In the genomic region with DNA sequence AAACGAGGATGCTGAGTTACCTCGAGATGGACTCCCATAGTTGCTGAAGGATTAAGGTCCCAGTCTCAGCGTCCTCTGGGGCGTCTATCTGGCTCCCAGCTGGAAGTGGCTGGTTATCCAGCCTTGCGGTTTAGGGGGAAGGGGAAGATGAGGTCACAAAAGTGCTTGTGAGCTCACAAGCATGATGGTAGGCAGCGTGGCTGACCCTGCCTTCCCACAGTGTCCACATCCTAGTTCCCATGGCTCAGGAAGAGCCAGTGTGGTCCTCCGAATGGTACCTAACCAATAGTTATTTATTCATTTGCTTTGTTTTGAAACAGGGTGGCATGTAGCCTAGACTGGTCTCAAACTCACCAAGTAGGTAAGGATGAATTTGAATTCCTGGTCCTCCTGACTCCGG, we compare ENCODE assay signal across 22 mouse cellular contexts. TPM values are rescaled to one million over a fixed set of nuclear protein-coding genes. Genes with fewer than 3 reads are reported as not detected.
DNase-seq lines count a peak whose midpoint lies in the region; ATAC-seq and TF ChIP-seq lines count a peak whose summit lies in the region.
"Had no signal": no experiment of that assay in that cellular context is flagged by ENCODE, and none has a peak within 500 bp of the region (broad histone marks: within the 10 kb centered on the region; RNA-seq: fewer than 3 reads in every experiment).

A gene (minus strand): TSS at position 101 of the 400 bp plus-strand sequence.

- no peak for DNase-seq in hindbrain, embryonic 11.5 days (ENCODE audit: low spot score)
- DNase-seq in midbrain, embryonic 11.5 days (ENCODE audit: low spot score, missing footprints), result peak; percentile 65
- DNase-seq in midbrain, embryonic 14.5 days, result no peak
- no peak for DNase-seq in testis, postnatal 10 days (ENCODE audit: low spot score)
- DNase-seq: adrenal gland, adult 2 months; adrenal gland, adult 8-10 months; adrenal gland, postnatal 10 days; adrenal gland, postnatal 14 days; adrenal gland, postnatal 25 days; adrenal gland, postnatal 36 days; B cell, adult 2 months; cerebellum, adult 11 months; cerebellum, adult 11-12 months; cerebellum, adult 18-20 months had no signal

- H3K27me3 ChIP-seq in hindbrain, embryonic 13.5 days, result peaks cover 22% of the 10 kb centered on the region
- peaks cover 2% of the 10 kb centered on the region for H3K27me3 ChIP-seq in hindbrain, embryonic 11.5 days (ENCODE audit: control insufficient read depth, insufficient read depth, low read length)
- no peaks in the 10 kb centered on the region for H3K27me3 ChIP-seq in midbrain, embryonic 11.5 days (ENCODE audit: control insufficient read depth, insufficient read depth, low read length)
- H3K27me3 ChIP-seq in midbrain, embryonic 14.5 days (ENCODE audit: control insufficient read depth, insufficient read depth, low read length), result peaks cover 9% of the 10 kb centered on the region; the same call in 1 of the 2 replicates
- no peaks in the 10 kb centered on the region for H3K27me3 ChIP-seq in testis, adult 2 months (ENCODE audit: control insufficient read depth, insufficient read depth, low read length)
- H3K27me3 ChIP-seq: CH12.LX, Patski had no signal

- TF ChIP-seq CTCF in testis, adult 2 months (IDR thresholded peaks at IDR 0.05; ENCODE audit: control insufficient read depth, insufficient read depth, insufficient replicate concordance, low read depth, low read length), result no peak

- H3K9me3 ChIP-seq in hindbrain, embryonic 13.5 days, result no peaks in the 10 kb centered on the region
- H3K9me3 ChIP-seq in hindbrain, embryonic 11.5 days (ENCODE audit: control insufficient read depth, low read length), result no peaks in the 10 kb centered on the region
- H3K9me3 ChIP-seq in midbrain, embryonic 11.5 days (ENCODE audit: control insufficient read depth, low read length), result no peaks in the 10 kb centered on the region
- no peaks in the 10 kb centered on the region for H3K9me3 ChIP-seq in midbrain, embryonic 14.5 days (ENCODE audit: control insufficient read depth, low read length)

- H3K27ac ChIP-seq in hindbrain, embryonic 13.5 days, result no peak within 1 kb of the TSS
- no peak within 1 kb of the TSS for H3K27ac ChIP-seq in hindbrain, embryonic 11.5 days (ENCODE audit: low read depth, low read length)
- H3K27ac ChIP-seq in midbrain, embryonic 11.5 days (ENCODE audit: low read depth, low read length), result no peak within 1 kb of the TSS
- no peak within 1 kb of the TSS for H3K27ac ChIP-seq in midbrain, embryonic 14.5 days (replicated peaks; ENCODE audit: low read depth, low read length)
- H3K27ac ChIP-seq in testis, adult 2 months (ENCODE audit: control insufficient read depth, insufficient read depth, low read depth, low read length), result peak within 1 kb of the TSS; percentile 34; the same call in 1 of the 2 replicates

- TF ChIP-seq POLR2A in testis, adult 2 months (IDR thresholded peaks at IDR 0.05; ENCODE audit: control insufficient read depth, low read depth, low read length), result peak; percentile 72; the same call in 1 of the 2 replicates

- 0 out of 2 replicates have a peak within 1 kb of the TSS, but pooled peaks have one; percentile 29 for H3K9ac ChIP-seq in hindbrain, embryonic 13.5 days
- no peak within 1 kb of the TSS for H3K9ac ChIP-seq in hindbrain, embryonic 11.5 days (ENCODE audit: low read depth, low read length)
- no peak within 1 kb of the TSS for H3K9ac ChIP-seq in midbrain, embryonic 11.5 days (ENCODE audit: low read length)
- no peak within 1 kb of the TSS for H3K9ac ChIP-seq in midbrain, embryonic 14.5 days (replicated peaks; ENCODE audit: low read length)

- no peak for ATAC-seq in hindbrain, embryonic 13.5 days (ENCODE audit: low FRiP score)
- no peak for ATAC-seq in hindbrain, embryonic 11.5 days (ENCODE audit: low FRiP score)
- ATAC-seq in midbrain, embryonic 11.5 days (ENCODE audit: low FRiP score), result no peak
- ATAC-seq in midbrain, embryonic 14.5 days (ENCODE audit: low FRiP score, low TSS enrichment), result no peak
- ATAC-seq: activated CD4-positive, CD25-positive, alpha-beta regulatory T cell, adult 4 months; CD4-positive, CD25-positive, alpha-beta regulatory T cell, adult 4 months; Patski had no signal

- peaks cover 20% of the 10 kb centered on the region for H3K36me3 ChIP-seq in hindbrain, embryonic 13.5 days
- no peaks in the 10 kb centered on the region for H3K36me3 ChIP-seq in hindbrain, embryonic 11.5 days (ENCODE audit: control insufficient read depth, insufficient read depth, low read length)
- no peaks in the 10 kb centered on the region for H3K36me3 ChIP-seq in midbrain, embryonic 11.5 days (ENCODE audit: control insufficient read depth, insufficient read depth, low read length)
- peaks cover 18% of the 10 kb centered on the region for H3K36me3 ChIP-seq in midbrain, embryonic 14.5 days (ENCODE audit: control insufficient read depth, insufficient read depth, low read length)
- no peaks in the 10 kb centered on the region for H3K36me3 ChIP-seq in testis, adult 2 months (ENCODE audit: control insufficient read depth, insufficient read depth, low read length)
- H3K36me3 ChIP-seq: G1E had no signal

- no peak within 1 kb of the TSS for H3K4me2 ChIP-seq in hindbrain, embryonic 13.5 days
- no peak within 1 kb of the TSS for H3K4me2 ChIP-seq in hindbrain, embryonic 11.5 days (replicated peaks; ENCODE audit: low read depth, low read length)
- H3K4me2 ChIP-seq in midbrain, embryonic 11.5 days, result no peak within 1 kb of the TSS
- no peak within 1 kb of the TSS for H3K4me2 ChIP-seq in midbrain, embryonic 14.5 days (ENCODE audit: low read length)

- WGBS in hindbrain, embryonic 13.5 days, result 75% methylated on average over 8 of the region's 8 CpGs
- 79% methylated on average over 8 of the region's 8 CpGs for WGBS in hindbrain, embryonic 11.5 days
- 72% methylated on average over 8 of the region's 8 CpGs for WGBS in midbrain, embryonic 11.5 days
- WGBS in midbrain, embryonic 14.5 days, result 80% methylated on average over 8 of the region's 8 CpGs

- no peaks in the 10 kb centered on the region for H3K4me1 ChIP-seq in hindbrain, embryonic 13.5 days (replicated peaks)
- no peaks in the 10 kb centered on the region for H3K4me1 ChIP-seq in hindbrain, embryonic 11.5 days (replicated peaks; ENCODE audit: control insufficient read depth, insufficient read depth, low read length)
- H3K4me1 ChIP-seq in midbrain, embryonic 11.5 days (ENCODE audit: control insufficient read depth, insufficient read depth, low read length), result no peaks in the 10 kb centered on the region
- H3K4me1 ChIP-seq in midbrain, embryonic 14.5 days (ENCODE audit: control insufficient read depth, insufficient read depth, low read length), result no peaks in the 10 kb centered on the region
- H3K4me1 ChIP-seq in testis, adult 2 months (ENCODE audit: control insufficient read depth, insufficient read depth, low read length), result no peaks in the 10 kb centered on the region; the same call in 1 of the 2 replicates

- H3K4me3 ChIP-seq in hindbrain, embryonic 13.5 days, result no peak within 1 kb of the TSS
- H3K4me3 ChIP-seq in hindbrain, embryonic 11.5 days (ENCODE audit: low read depth, low read length), result no peak within 1 kb of the TSS
- no peak within 1 kb of the TSS for H3K4me3 ChIP-seq in midbrain, embryonic 11.5 days (ENCODE audit: low read depth, low read length)
- H3K4me3 ChIP-seq in midbrain, embryonic 14.5 days (replicated peaks; ENCODE audit: low read depth, low read length), result no peak within 1 kb of the TSS
- peak within 1 kb of the TSS; percentile 87 for H3K4me3 ChIP-seq in testis, adult 2 months (ENCODE audit: control insufficient read depth, low read depth, low read length)

RNA-seq across cellular contexts. Expression of the gene that starts here (rescaled TPM):
- polyA plus RNA-seq in hindbrain, embryonic 13.5 days (2015; fragmentation: Nextera tagmentation; extraction: Ambion mirVana), result not detected in 2 replicates
- polyA plus RNA-seq in hindbrain, embryonic 11.5 days (2014; fragmentation: Nextera tagmentation; extraction: Ambion mirVana), result not detected in 2 replicates
- polyA plus RNA-seq in midbrain, embryonic 11.5 days (2014; fragmentation: Nextera tagmentation; extraction: Ambion mirVana), result not detected in 2 replicates
- not detected in 2 replicates for polyA plus RNA-seq in midbrain, embryonic 14.5 days (2014; fragmentation: Nextera tagmentation; extraction: Ambion mirVana)
- polyA plus RNA-seq in testis, adult 2 months (2012; rRNA removed), result 45.5 and 48.0 TPM in 2 replicates
- polyA plus RNA-seq: activated CD4-positive, CD25-positive, alpha-beta regulatory T cell, adult 4 months; C2C12; CD4-positive, CD25-positive, alpha-beta regulatory T cell, adult 4 months; G1E; Patski had no signal

Comparison
In these comparisons a context has a peak if more than half of its experiments do, and no peak if none do; other contexts are left out.
1. RNA of the gene that starts here (polyA plus RNA-seq): 45.5 to 48.0 TPM in testis, adult 2 months; not detected in hindbrain, embryonic 13.5 days, not detected in hindbrain, embryonic 11.5 days, not detected in midbrain, embryonic 11.5 days and not detected in midbrain, embryonic 14.5 days; every median in the first group is over 10 times any median in the second.
2. Peak in DNase-seq in midbrain, embryonic 11.5 days; RNA of the gene not detected or under 1 TPM.